Mouse (Mus musculus): ENCODE measurements at regions not wholly inside any gene's neighbourhood (a gene's known extent, or its start where the extent isn't known, plus 50 kb on each side); places are given as distances from the start of the nearest gene placed in this dataset.
"Not testable (repeated sequence)": the region's sequence is repeated elsewhere in the genome, so short reads cannot be mapped to it uniquely, and the experiment has no call there.

GRCm38 (mm10) chr12:117378297-117378887, 137.9 kb upstream of the Rapgef5 start:
- Histone ChIP-seq H3K27ac (ENCODE audit: low read depth) (no peak overlapping the region), H3K4me1 (ENCODE audit: insufficient read depth) (no peaks in the 10 kb centered on the region), H3K36me3 (ENCODE audit: insufficient read depth) (no peaks in the 10 kb centered on the region), H3K9ac (no peak overlapping the region), H3K9me3 (ENCODE audit: low read depth, low read length) (no peaks in the 10 kb centered on the region), H3K4me2 (0 out of 2 replicates have a peak overlapping the region, but pooled peaks have one; percentile 5), H3K4me3 (ENCODE audit: low read depth, low read length) (no peak overlapping the region), H3K27me3 (ENCODE audit: insufficient read depth, low read length) (no peaks in the 10 kb centered on the region)
- DNase-seq (no peak), ATAC-seq (ENCODE audit: insufficient read depth) (peak; percentile 26; the same call in 1 of the 2 replicates)
- TF ChIP-seq CTCF (IDR thresholded peaks at IDR 0.05; ENCODE audit: low read depth): no peak
- WGBS: 69% methylated on average over 21 of the region's 21 CpGs

GRCm38 (mm10) chr12:117379103-117379850, 137.0 kb upstream of the Rapgef5 start:
- Histone ChIP-seq H3K4me1 (ENCODE audit: insufficient read depth) (no peaks in the 10 kb centered on the region), H3K4me2 (no peak overlapping the region), H3K4me3 (ENCODE audit: low read depth, low read length) (no peak overlapping the region), H3K27ac (ENCODE audit: low read depth) (no peak overlapping the region), H3K9me3 (ENCODE audit: low read depth, low read length) (no peaks in the 10 kb centered on the region), H3K9ac (no peak overlapping the region), H3K27me3 (ENCODE audit: insufficient read depth, low read length) (no peaks in the 10 kb centered on the region), H3K36me3 (ENCODE audit: insufficient read depth) (no peaks in the 10 kb centered on the region)
- DNase-seq (no peak), ATAC-seq (ENCODE audit: insufficient read depth) (0 out of 2 replicates have a peak, but pooled peaks have one; percentile 45)
- TF ChIP-seq CTCF (IDR thresholded peaks at IDR 0.05; ENCODE audit: low read depth): no peak
- WGBS: 81% methylated on average over 16 of the region's 16 CpGs

- H3K9me3 ChIP-seq (ENCODE audit: low read depth, low read length): no peaks in the 10 kb centered on the region
- DNase-seq (no peak), ATAC-seq (ENCODE audit: insufficient read depth) (no peak)
- no peak overlapping the region for H3K4me3 ChIP-seq (ENCODE audit: low read depth, low read length)
- no peaks in the 10 kb centered on the region for H3K4me1 ChIP-seq (ENCODE audit: insufficient read depth)
- no peak for TF ChIP-seq CTCF (IDR thresholded peaks at IDR 0.05; ENCODE audit: low read depth)
- H3K27me3 ChIP-seq (ENCODE audit: insufficient read depth, low read length): no peaks in the 10 kb centered on the region
- H3K4me2 ChIP-seq: no peak overlapping the region
- WGBS: 74% methylated on average over 6 of the region's 6 CpGs
- H3K9ac ChIP-seq: no peak overlapping the region
- no peak overlapping the region for H3K27ac ChIP-seq (ENCODE audit: low read depth)
- no peaks in the 10 kb centered on the region for H3K36me3 ChIP-seq (ENCODE audit: insufficient read depth)
Measured at GRCm38 (mm10) chr12:117380836-117381235, 135.4 kb upstream of the Rapgef5 start.

- H3K4me2 ChIP-seq; H3K27ac ChIP-seq (ENCODE audit: low read depth); H3K4me3 ChIP-seq (ENCODE audit: low read depth, low read length); DNase-seq; H3K9me3 ChIP-seq (ENCODE audit: low read depth, low read length); H3K9ac ChIP-seq; H3K27me3 ChIP-seq (ENCODE audit: insufficient read depth, low read length); H3K4me1 ChIP-seq (ENCODE audit: insufficient read depth); ATAC-seq (ENCODE audit: insufficient read depth); H3K36me3 ChIP-seq (ENCODE audit: insufficient read depth): not testable (repeated sequence)
- 29% methylated on average over 1 of the region's 4 CpGs for WGBS
Measured at GRCm38 (mm10) chr12:117382727-117383126, 133.6 kb upstream of the Rapgef5 start.

- Histone ChIP-seq H3K27ac (ENCODE audit: low read depth) (no peak overlapping the region), H3K4me1 (ENCODE audit: insufficient read depth) (no peaks in the 10 kb centered on the region), H3K9me3 (ENCODE audit: low read depth, low read length) (no peaks in the 10 kb centered on the region), H3K9ac (no peak overlapping the region), H3K4me3 (ENCODE audit: low read depth, low read length) (no peak overlapping the region), H3K36me3 (ENCODE audit: insufficient read depth) (no peaks in the 10 kb centered on the region), H3K4me2 (no peak overlapping the region), H3K27me3 (ENCODE audit: insufficient read depth, low read length) (no peaks in the 10 kb centered on the region)
- peak; percentile 97 for TF ChIP-seq CTCF (IDR thresholded peaks at IDR 0.05; ENCODE audit: low read depth)
- 17% methylated on average over 6 of the region's 6 CpGs for WGBS
- DNase-seq (peak; percentile 96), ATAC-seq (ENCODE audit: insufficient read depth) (peak; percentile 72)
Measured at GRCm38 (mm10) chr12:117385072-117385666, 131.1 kb upstream of the Rapgef5 start.

- no peaks in the 10 kb centered on the region for H3K4me1 ChIP-seq (ENCODE audit: insufficient read depth)
- no peaks in the 10 kb centered on the region for H3K27me3 ChIP-seq (ENCODE audit: insufficient read depth, low read length)
- H3K9ac ChIP-seq: no peak overlapping the region
- ATAC-seq (ENCODE audit: insufficient read depth): no peak
- 78% methylated on average over 1 of the region's 1 CpGs for WGBS
- no peak overlapping the region for H3K4me3 ChIP-seq (ENCODE audit: low read depth, low read length)
- H3K27ac ChIP-seq (ENCODE audit: low read depth): no peak overlapping the region
- H3K36me3 ChIP-seq (ENCODE audit: insufficient read depth): no peaks in the 10 kb centered on the region
- no peaks in the 10 kb centered on the region for H3K9me3 ChIP-seq (ENCODE audit: low read depth, low read length)
- no peak for TF ChIP-seq CTCF (IDR thresholded peaks at IDR 0.05; ENCODE audit: low read depth)
- no peak for DNase-seq
- no peak overlapping the region for H3K4me2 ChIP-seq
Measured at GRCm38 (mm10) chr12:117385697-117386096, 130.6 kb upstream of the Rapgef5 start.

- TF ChIP-seq CTCF (IDR thresholded peaks at IDR 0.05; ENCODE audit: low read depth): no peak
- H3K4me1 ChIP-seq (ENCODE audit: insufficient read depth): no peaks in the 10 kb centered on the region
- no peak overlapping the region for H3K4me3 ChIP-seq (ENCODE audit: low read depth, low read length)
- no peaks in the 10 kb centered on the region for H3K9me3 ChIP-seq (ENCODE audit: low read depth, low read length)
- no peaks in the 10 kb centered on the region for H3K36me3 ChIP-seq (ENCODE audit: insufficient read depth)
- ATAC-seq (ENCODE audit: insufficient read depth) (no peak), DNase-seq (no peak)
- no peak overlapping the region for H3K4me2 ChIP-seq
- 75% methylated on average over 9 of the region's 9 CpGs for WGBS
- no peak overlapping the region for H3K27ac ChIP-seq (ENCODE audit: low read depth)
- no peaks in the 10 kb centered on the region for H3K27me3 ChIP-seq (ENCODE audit: insufficient read depth, low read length)
- H3K9ac ChIP-seq: no peak overlapping the region
Measured at GRCm38 (mm10) chr12:117386957-117387356, 129.3 kb upstream of the Rapgef5 start.
